In the genomic region with DNA sequence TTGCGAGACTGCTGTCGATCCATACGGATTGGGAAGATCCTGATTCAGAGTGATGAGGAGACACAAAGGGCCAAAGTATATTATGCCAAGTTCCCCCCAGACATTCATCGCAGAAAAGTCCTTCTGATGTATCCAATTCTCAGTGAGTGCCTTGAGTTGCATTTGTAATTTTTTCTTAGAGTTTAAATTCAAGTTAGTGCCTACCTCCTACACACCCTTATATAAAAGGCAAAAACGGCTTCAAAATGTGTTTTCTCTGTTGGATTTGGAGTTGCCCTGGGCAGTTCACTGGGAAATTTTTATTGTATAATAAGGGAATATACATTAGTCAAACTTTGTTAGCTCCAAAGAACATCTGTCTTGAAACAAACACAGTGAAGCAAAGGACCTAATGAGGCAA, we compare ENCODE assay signal across 12 mouse cellular contexts.
"Had no signal": no experiment of that assay in that cellular context is flagged by ENCODE, and none has a peak within 500 bp of the region (broad histone marks: within the 10 kb centered on the region; RNA-seq: fewer than 3 reads in every experiment).

No protein-coding gene starts in this region.

- DNase-seq: retina, postnatal 1 day; right cerebral cortex, adult 18-20 months; right cerebral cortex, postnatal 14 days; right cerebral cortex, postnatal 25 days; right cerebral cortex, postnatal 4 days; spleen, adult 18-20 months; thymus, adult 18-20 months; thymus, adult 2 months; thymus, postnatal 14 days; thymus, postnatal 25 days; thymus, postnatal 36 days; thymus, postnatal 4 days had no signal
